Mouse (Mus musculus): ENCODE measurements around the gene Ldlrad2.

The Ldlrad2 gene

DNA sequence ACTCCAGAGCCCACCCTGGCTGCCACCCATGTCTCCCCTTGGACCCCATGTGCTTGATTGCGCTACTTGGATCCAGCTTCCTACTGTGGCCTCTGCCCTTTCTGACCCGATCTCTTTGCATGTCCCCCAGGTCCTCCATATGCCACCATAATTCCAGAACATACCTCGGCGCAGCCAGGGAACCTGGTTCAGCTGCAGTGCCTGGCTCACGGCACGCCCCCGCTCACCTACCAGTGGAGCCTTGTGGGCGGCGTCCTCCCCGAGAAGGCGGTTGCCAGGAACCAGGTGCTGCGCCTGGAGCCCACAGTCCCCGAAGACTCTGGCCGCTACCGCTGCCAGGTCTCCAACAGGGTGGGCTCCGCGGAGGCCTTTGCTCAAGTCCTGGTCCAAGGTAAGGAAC is 20.9 kb downstream of the Ldlrad2 start:
- in situ Hi-C loops (cut with MboI) = no loop called here

DNA sequence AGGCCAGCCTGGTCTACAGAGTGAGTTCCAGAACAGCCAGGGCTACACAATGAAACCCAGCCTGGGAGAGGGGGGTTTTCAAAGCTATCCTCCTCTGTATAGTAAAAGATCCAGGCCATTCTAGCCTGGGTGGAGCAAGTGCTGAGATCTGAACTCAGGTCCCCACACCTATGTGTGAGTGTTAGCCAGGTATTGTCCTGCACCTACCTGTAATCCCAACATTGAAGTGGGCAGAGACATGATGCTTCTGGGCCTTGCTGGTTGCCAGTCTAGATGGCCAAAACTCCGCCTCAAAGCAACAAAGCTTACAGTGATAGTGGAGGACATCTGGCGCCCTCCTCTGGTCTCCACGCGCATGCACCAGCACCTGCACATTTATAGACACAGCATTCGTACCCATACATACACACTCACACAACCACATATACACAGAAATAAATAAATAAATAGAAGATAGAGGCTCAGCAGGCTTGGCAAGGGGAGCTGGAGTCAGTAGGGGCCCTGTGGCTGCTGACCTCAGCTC is 28.3 kb downstream of the Ldlrad2 start:
- in situ Hi-C loops (cut with MboI) = no loop called here

DNA sequence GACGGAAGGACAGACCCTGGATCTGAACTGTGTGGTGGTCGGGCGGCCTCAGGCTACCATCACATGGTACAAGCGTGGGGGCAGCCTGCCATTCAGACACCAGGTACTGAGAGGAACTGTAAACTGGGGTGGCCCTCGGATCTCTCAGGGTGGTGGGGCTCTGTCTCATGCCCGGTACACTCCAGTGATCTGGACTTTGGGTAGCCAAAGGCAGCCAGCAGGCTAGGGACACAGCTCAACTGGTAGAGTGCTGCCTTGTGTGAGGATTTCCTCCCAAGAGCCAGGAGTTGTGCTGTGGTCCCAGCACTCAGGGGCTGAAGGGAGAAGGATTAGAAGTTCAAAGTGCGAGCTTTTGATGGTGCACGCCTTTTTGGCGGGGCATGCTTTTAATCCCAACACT is 28.8 kb downstream of the Ldlrad2 start:
- in situ Hi-C loops (cut with MboI) = no loop called here

DNA sequence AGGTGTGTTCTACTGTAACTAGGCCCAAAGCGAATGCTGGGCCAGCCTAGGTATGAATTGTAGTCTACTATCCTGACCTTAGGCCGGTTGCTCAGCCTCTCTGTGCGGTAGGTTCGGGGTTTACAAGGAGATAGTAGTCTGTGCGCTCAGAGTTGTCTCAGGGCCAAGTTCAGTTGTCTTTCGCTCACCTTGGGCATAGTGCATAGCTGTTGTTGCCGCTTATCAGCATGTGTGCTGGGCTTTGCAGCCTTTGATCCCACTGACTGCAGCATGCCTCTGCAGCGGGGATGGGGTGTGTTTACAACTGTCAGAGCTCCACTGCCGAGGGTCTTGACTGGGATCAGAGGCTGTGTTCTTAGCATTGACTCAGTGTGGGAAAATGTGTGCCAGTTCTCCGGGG is 31.4 kb downstream of the Ldlrad2 start:
- in situ Hi-C loops (cut with MboI) = no loop called here

DNA sequence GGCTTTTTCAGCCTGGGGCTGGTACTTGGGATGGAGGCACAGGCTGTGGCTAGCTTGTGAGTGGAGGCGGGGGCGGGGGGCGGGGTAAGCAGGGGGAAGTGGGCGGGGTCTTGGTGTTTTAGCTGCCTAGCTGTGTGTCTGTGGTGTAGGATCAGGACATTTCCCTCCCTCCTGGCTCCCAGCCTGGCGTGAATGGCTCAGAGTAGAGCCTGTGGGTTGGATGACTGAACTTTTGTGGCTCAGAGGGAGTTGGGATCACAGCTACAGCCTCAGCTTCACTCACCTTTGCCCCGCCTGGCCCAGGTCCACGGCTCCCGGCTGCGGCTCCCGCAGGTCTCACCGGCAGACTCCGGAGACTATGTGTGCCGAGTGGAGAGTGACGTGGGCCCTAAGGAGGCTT is 34.0 kb downstream of the Ldlrad2 start:
- in situ Hi-C loops (cut with MboI) = no loop called here

DNA sequence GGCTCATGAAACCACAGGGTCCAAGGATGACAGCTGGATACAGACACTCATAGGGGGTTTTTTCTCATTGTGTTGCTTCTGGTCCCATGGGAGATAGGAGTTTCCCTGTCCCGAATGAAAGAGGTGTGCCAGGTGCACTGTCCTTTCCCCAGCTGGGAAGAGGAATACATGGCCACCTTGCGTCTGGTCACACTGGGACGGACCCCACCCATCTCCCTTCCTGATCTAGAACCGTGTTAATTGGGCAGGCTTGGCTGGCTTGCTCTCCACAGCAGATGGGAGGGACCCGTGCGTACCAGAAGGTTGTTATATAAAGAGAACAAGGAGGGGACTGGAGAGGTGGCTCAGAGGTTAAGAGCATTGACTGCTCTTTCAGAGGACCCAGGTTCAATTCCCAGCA is 46.5 kb downstream of the Ldlrad2 start:
- in situ Hi-C loops (cut with MboI) = no loop called here

DNA sequence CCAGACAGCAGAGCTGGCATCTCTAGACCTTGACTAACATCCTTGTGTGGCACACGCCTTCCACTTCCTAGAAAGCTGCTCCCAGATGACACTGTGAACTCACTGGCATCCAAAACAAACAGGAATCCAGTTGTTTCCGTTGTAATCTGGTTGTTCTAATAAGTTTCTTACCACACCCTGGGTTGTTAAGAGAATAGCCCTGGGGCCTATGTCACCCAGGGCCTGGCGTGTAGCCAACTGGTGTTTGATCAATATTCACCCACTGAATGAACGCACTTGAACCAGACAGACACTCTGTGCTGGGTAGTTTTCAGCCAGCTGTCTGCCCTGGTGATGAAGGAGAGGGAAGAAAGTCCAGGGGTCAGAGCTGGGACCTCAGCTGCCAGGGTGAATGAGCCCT is 47.0 kb downstream of the Ldlrad2 start:
- in situ Hi-C loops (cut with MboI) = no loop called here

DNA sequence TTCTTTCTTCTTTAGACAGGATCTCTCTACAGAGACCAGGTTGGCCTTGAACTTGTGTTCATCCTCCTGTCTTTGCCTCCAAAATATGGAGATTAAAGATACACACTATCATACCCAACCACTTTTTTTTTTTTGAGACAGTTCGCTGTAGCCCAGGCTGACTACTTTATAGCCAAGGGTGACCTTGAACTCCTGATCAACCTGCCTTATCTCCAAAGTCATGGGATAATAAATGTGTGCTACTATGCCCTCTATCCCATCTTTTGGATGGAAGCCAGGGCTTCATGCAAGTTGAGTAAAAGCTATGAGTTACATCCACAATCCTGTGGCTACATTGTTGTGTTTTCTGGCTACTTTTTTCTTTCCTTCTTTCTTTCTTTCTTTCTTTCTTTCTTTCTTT is 48.9 kb downstream of the Ldlrad2 start:
- in situ Hi-C loops (cut with MboI) = no loop called here

All from mature B cell (primary cell).